Mouse (Mus musculus): ENCODE measurements around the gene Prpf6.

The Prpf6 gene

DNA sequence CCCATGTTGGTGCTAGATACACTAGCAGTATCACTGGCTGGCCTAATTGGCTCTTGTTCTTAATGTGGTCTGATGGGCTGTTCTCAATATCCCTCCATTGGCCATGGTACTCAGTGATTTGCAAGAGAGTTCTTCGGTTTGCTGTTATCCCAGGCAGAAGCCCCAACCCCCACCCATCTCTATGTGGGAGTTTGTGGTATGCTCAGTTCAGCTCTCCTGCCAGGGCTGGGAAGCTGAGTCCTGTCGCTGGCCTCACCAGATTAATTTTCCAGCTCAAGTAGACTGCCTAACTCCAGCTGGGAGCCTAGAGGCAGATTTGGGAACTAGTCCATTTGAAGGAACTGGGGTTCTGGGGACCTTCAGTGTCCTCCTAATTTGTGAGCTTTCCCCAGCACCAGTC is 65.8 kb downstream of the Prpf6 start:
- DNase-seq (ENCODE audit: low spot score in 2 of 2), result no peak

GRCm38 (mm10) chr2:181658528-181658927 is 66.9 kb downstream of the Prpf6 start:
- no peak for DNase-seq (ENCODE audit: low spot score in 2 of 2)

- DNase-seq (ENCODE audit: low spot score in 2 of 2), result peak; percentile 48 to 76
These were observed 67.4 kb downstream of the Prpf6 start for GRCm38 (mm10) chr2:181658930-181659555.

- DNase-seq (ENCODE audit: low spot score in 2 of 2), result peak; percentile 68 to 75
These were observed 68.0 kb downstream of the Prpf6 start for GRCm38 (mm10) chr2:181659609-181660055.

GRCm38 (mm10) chr2:181662620-181663297 is 71.1 kb downstream of the Prpf6 start:
- DNase-seq (ENCODE audit: low spot score in 2 of 2), result no peak

DNA sequence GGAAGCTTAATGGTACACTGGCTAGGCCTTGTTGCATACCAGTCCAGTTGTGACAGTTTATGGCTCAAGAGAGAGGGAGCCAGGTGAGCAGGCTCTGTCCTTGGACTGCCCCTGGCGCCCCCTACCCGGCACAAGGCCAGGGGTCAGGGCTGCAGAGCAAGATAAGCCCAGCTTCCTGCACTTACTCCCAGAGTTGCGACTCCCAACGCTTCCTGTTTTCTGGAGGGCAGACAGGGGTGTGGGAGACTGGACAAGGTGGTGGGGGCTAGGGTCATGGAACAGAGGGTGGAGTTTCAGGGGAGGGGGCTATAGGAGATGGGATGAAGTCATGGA is 71.6 kb downstream of the Prpf6 start:
- no peak for DNase-seq (ENCODE audit: low spot score in 2 of 2)

DNA sequence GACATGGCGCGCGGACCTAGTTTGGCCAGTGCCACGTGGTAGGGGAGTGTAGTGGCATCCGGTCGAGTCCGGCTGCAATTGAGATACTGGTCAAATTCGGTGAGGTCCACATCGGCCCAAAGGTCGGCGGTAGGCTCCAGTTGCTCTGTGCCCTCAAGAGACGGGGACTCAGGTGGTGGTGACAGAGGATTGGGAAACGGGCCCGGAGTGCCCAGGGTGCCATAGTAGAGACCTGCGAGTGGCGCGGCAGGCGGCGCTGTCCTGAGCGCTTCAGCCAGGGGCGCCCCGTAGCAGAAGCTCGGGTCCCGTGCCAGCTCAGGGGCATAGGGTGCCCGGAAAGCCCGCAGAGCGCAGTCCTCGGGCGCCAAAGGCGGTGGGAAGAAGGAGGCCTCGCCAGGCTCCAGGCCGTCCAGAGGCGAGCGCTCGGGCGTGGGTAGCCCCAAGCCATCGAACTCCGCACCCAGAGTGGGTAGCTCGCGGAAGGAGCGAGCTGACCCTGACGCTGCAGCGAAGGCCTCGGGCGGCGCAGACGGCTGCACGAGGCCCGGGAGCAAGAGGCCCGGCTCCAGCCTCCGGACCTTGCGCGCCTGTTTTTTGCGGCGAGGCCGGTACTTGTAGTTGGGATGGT is 78.7 kb downstream of the Prpf6 start:
- DNase-seq (ENCODE audit: low spot score in 2 of 2), result no peak

DNA sequence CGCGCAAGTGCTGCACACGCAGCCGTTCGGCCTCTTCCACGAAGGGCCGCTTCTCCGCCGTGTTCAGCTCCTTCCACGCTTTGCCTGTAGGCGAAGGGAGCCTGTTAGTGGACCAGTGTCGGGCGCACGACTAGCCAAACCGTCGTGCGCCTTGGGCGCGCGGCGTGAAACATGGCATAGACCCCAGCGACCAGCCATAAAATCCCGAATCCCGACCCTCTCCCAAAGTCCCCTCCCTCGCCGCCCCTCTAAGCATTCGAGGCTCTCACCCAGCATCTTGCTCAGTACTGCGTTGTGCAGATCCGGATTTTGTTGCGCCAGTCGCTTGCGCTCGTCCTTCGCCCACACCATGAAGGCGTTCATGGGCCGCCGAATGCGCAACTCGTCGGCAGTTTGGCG is 79.2 kb downstream of the Prpf6 start:
- DNase-seq (ENCODE audit: low spot score in 2 of 2), result no peak

DNA sequence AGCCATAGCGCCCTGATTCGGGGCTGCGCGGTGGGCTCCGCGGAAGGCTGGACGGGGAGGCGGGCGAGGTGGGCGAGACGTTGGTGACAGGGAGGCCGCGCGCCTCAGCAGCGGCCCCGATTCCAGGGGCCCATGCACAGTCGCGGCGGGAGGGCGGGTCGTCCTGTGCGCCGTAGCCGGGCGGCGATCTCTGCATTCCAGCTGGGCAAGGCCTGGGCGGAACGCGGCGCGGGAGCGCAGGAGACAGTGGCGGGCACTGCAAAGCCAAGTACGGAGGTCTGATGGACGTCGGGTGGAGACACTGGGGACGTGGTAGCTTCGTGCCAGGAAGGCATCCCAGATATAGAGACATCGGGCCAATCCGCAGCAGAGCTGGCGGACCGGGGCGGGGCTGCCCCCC is 79.7 kb downstream of the Prpf6 start, which contains the start of gene Sox18:
TSS of gene Sox18 (minus strand) at position 315 of the 400 bp plus-strand sequence.
- no peak for DNase-seq (ENCODE audit: low spot score in 2 of 2)

- no peak for DNase-seq (ENCODE audit: low spot score in 2 of 2)
These were observed 80.3 kb downstream of the Prpf6 start for GRCm38 (mm10) chr2:181671984-181672383.

GRCm38 (mm10) chr2:181673501-181673900 is 81.8 kb downstream of the Prpf6 start:
- no peak for DNase-seq (ENCODE audit: low spot score in 2 of 2)

DNA sequence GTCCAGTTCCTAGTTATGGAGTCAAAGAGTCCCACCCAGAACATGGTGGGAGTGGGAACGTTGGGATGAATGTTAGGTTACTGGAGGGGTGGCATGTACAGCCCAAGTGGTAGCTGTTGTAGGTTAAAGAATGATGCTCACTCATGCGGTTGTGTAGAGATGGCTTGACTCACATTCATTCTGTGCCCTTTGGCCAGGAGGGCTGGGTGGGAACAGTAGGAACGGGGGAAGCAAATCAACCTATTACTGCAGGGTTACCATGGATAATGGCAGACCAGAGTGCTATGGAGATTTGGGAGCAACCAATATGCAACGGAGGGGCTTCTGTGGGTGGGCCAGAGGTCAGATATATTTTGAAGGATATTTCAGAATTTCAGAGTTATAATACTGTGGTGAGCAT is 83.3 kb downstream of the Prpf6 start:
- DNase-seq (ENCODE audit: low spot score in 2 of 2), result no peak

- no peak for DNase-seq (ENCODE audit: low spot score in 2 of 2)
These were observed 83.8 kb downstream of the Prpf6 start for GRCm38 (mm10) chr2:181675454-181675853.

DNA sequence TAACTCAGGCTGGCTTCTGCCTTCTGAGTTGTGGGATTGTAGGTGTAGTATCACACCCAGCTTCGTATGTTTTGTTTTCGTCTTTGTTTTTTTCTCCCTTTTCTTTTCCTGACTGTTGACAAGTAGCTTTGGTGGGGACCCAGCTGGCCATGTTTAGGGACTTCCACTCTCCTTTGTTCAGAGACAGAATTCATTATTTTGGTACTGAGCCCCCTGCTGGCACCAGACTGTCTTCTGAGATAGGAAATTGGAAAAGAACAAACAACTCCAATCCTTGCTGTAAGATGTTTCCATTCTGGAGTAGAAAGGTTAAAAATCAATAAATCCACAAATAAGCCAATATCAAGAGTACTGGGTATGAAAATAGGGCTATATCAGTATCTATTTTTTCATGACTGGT is 84.8 kb downstream of the Prpf6 start:
- no peak for DNase-seq (ENCODE audit: low spot score in 2 of 2)

DNA sequence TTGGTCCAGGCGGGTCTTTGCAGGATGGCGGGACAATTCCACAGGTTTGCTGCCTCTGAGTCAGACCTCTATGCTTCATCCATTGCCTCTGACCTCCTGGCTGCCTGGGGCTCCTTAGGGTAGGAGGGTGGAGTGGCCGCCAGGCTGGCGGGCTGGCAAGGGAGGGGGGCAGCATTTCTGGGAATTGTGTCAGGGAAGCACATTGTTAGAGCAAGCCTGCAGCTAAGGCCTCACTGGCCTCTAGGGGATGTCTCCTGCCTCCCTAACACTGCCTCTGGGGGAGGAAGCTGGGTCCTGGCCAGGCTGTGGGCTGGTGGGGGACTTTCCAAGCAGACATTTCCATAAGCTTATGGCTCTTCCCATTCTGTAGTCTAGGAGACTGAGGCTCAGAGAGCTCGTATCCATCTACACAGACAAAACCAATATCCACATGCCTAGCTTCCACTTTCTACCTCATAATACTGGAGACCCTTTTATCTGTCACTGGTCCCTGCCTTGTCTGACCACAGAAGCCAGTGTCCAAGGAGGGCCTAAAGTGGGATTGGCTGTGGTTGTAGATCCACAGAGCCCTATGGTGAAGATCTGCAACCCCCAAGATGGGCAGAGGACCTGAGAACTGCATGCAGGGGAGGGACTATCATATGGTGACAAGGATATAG is 85.6 kb downstream of the Prpf6 start:
- no peak for DNase-seq (ENCODE audit: low spot score in 2 of 2)

GRCm38 (mm10) chr2:181677755-181678098 is 86.1 kb downstream of the Prpf6 start:
- DNase-seq (ENCODE audit: low spot score in 2 of 2), result no peak

- DNase-seq (ENCODE audit: low spot score in 2 of 2), result peak in 1 of 2 experiments; percentile 87
These were observed 87.1 kb downstream of the Prpf6 start for GRCm38 (mm10) chr2:181678780-181679179.

- peak; percentile 71 to 76 for DNase-seq (ENCODE audit: low spot score in 2 of 2)
These were observed 88.5 kb downstream of the Prpf6 start, which contains the start of gene Tcea2 for GRCm38 (mm10) chr2:181679951-181680715. Gene Tcea2, plus strand, starts transcription at chr2:181680310.

- no peak for DNase-seq (ENCODE audit: low spot score in 2 of 2)
These were observed 89.0 kb downstream of the Prpf6 start for GRCm38 (mm10) chr2:181680716-181681117.

GRCm38 (mm10) chr2:181681978-181682377 is 90.3 kb downstream of the Prpf6 start:
- DNase-seq (ENCODE audit: low spot score in 2 of 2), result no peak

- DNase-seq (ENCODE audit: low spot score in 2 of 2), result no peak
These were observed 91.7 kb downstream of the Prpf6 start for GRCm38 (mm10) chr2:181683381-181683780.

- no peak for DNase-seq (ENCODE audit: low spot score in 2 of 2)
These were observed 93.0 kb downstream of the Prpf6 start for GRCm38 (mm10) chr2:181684713-181685112.
